ENCODE assay signal across 23 mouse cellular contexts in the genomic region with DNA sequence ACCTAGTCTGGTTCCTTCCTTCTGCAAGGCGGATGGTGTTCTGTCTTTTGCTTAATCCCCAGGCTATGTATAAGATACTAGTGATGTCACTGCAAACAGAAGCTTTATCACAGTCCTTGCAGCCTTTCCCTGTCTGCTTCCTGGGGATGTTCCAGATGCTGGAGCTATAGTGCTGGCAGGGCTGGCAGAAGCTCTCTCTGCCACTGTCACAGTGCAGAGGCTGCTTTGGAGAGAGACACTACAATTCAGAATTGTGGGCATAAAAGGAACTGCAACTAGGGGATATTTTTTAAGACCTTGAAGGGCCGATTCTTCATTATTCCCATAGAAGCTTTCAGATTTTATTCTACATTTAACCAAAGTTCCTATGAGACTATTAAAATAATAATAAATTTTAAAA.
DNase-seq lines count a peak whose midpoint lies in the region; ATAC-seq and TF ChIP-seq lines count a peak whose summit lies in the region.
"Had no signal": no experiment of that assay in that cellular context is flagged by ENCODE, and none has a peak within 500 bp of the region (broad histone marks: within the 10 kb centered on the region; RNA-seq: fewer than 3 reads in every experiment).

No protein-coding gene starts in this region.

- no peak for DNase-seq in kidney, postnatal 0 days (ENCODE audit: low spot score)
- no peak for DNase-seq in kidney, adult 8-10 months
- peak; percentile 26 for DNase-seq in midbrain, embryonic 14.5 days
- DNase-seq in midbrain, embryonic 11.5 days (ENCODE audit: low spot score, missing footprints) = no peak
- DNase-seq in MN1 (ENCODE audit: low spot score) = peak; percentile 35
- no peak for DNase-seq in urinary bladder, adult 2 months (ENCODE audit: low spot score)
- DNase-seq: adrenal gland, postnatal 14 days; cerebellum, adult 11 months; cerebellum, postnatal 25 days; heart, adult 11 months; heart, postnatal 36 days; kidney, adult 11 months; kidney, postnatal 10 days; spleen, adult 18-20 months had no signal

- H3K27me3 ChIP-seq in kidney, postnatal 0 days (ENCODE audit: insufficient read depth, low read length) = no peaks in the 10 kb centered on the region
- H3K27me3 ChIP-seq in midbrain, embryonic 14.5 days (ENCODE audit: control insufficient read depth, insufficient read depth, low read length) = no peaks in the 10 kb centered on the region
- no peaks in the 10 kb centered on the region for H3K27me3 ChIP-seq in midbrain, embryonic 11.5 days (ENCODE audit: control insufficient read depth, insufficient read depth, low read length)
- H3K27me3 ChIP-seq: embryonic facial prominence, embryonic 15.5 days; heart, embryonic 13.5 days; hindbrain, embryonic 15.5 days; limb, embryonic 15.5 days; liver, embryonic 15.5 days; neural tube, embryonic 13.5 days had no signal

- no peak for ATAC-seq in kidney, postnatal 0 days (replicated peaks; ENCODE audit: low FRiP score, low read depth)
- ATAC-seq in midbrain, embryonic 14.5 days (ENCODE audit: low FRiP score, low TSS enrichment) = no peak
- ATAC-seq in midbrain, embryonic 11.5 days (ENCODE audit: low FRiP score) = no peak
- ATAC-seq: activated CD4-positive, CD25-positive, alpha-beta regulatory T cell, adult 4 months; lung, postnatal 0 days had no signal

- H3K4me1 ChIP-seq in kidney, postnatal 0 days (replicated peaks; ENCODE audit: insufficient read depth, low read length) = no peaks in the 10 kb centered on the region
- H3K4me1 ChIP-seq in midbrain, embryonic 14.5 days (ENCODE audit: control insufficient read depth, insufficient read depth, low read length) = no peaks in the 10 kb centered on the region
- H3K4me1 ChIP-seq in midbrain, embryonic 11.5 days (ENCODE audit: control insufficient read depth, insufficient read depth, low read length) = no peaks in the 10 kb centered on the region
- H3K4me1 ChIP-seq in olfactory bulb, adult 2 months (ENCODE audit: control insufficient read depth, insufficient read depth, low read length) = peaks cover 38% of the 10 kb centered on the region
- H3K4me1 ChIP-seq: hindbrain, embryonic 15.5 days; liver, embryonic 15.5 days; neural tube, embryonic 13.5 days had no signal

- 86% methylated on average over 2 of the region's 2 CpGs for WGBS in kidney, postnatal 0 days
- WGBS in midbrain, embryonic 14.5 days = 77% methylated on average over 2 of the region's 2 CpGs
- 84% methylated on average over 2 of the region's 2 CpGs for WGBS in midbrain, embryonic 11.5 days
- WGBS in olfactory bulb, adult 2 months = 33% methylated on average over 2 of the region's 2 CpGs

- peak; percentile 5; the same call in 1 of the 2 replicates for TF ChIP-seq CTCF in kidney, postnatal 0 days (IDR thresholded peaks at IDR 0.05; ENCODE audit: low read depth)
- TF ChIP-seq CTCF in olfactory bulb, adult 2 months (IDR thresholded peaks at IDR 0.05; ENCODE audit: insufficient read depth, low read depth, low read length) = no peak

- no peak overlapping the region for H3K9ac ChIP-seq in kidney, postnatal 0 days (ENCODE audit: low read depth, low read length)
- H3K9ac ChIP-seq in midbrain, embryonic 14.5 days (replicated peaks; ENCODE audit: low read length) = no peak overlapping the region
- no peak overlapping the region for H3K9ac ChIP-seq in midbrain, embryonic 11.5 days (ENCODE audit: low read length)
- H3K9ac ChIP-seq: embryonic facial prominence, embryonic 15.5 days; heart, embryonic 13.5 days; hindbrain, embryonic 15.5 days; limb, embryonic 15.5 days; liver, embryonic 15.5 days; neural tube, embryonic 13.5 days had no signal

- no peak overlapping the region for H3K4me3 ChIP-seq in kidney, postnatal 0 days (replicated peaks; ENCODE audit: low read depth, low read length)
- no peak overlapping the region for H3K4me3 ChIP-seq in midbrain, embryonic 14.5 days (replicated peaks; ENCODE audit: low read depth, low read length)
- no peak overlapping the region for H3K4me3 ChIP-seq in midbrain, embryonic 11.5 days (ENCODE audit: low read depth, low read length)
- no peak overlapping the region for H3K4me3 ChIP-seq in olfactory bulb, adult 2 months (ENCODE audit: insufficient read depth, low read depth, low read length)
- H3K4me3 ChIP-seq: embryonic facial prominence, embryonic 15.5 days; heart, embryonic 13.5 days; hindbrain, embryonic 15.5 days; limb, embryonic 15.5 days; liver, embryonic 15.5 days; neural tube, embryonic 13.5 days had no signal

- H3K27ac ChIP-seq in kidney, postnatal 0 days = no peak overlapping the region
- no peak overlapping the region for H3K27ac ChIP-seq in midbrain, embryonic 14.5 days (replicated peaks; ENCODE audit: low read depth, low read length)
- H3K27ac ChIP-seq in midbrain, embryonic 11.5 days (ENCODE audit: low read depth, low read length) = no peak overlapping the region
- peak overlapping the region; percentile 67; the same call in 1 of the 2 replicates for H3K27ac ChIP-seq in olfactory bulb, adult 2 months (ENCODE audit: insufficient read depth, low read depth, low read length)
- H3K27ac ChIP-seq: embryonic facial prominence, embryonic 15.5 days; heart, embryonic 13.5 days; hindbrain, embryonic 15.5 days; limb, embryonic 15.5 days; liver, embryonic 15.5 days; neural tube, embryonic 13.5 days had no signal

- H3K9me3 ChIP-seq in kidney, postnatal 0 days (replicated peaks; ENCODE audit: low read length) = no peaks in the 10 kb centered on the region
- no peaks in the 10 kb centered on the region for H3K9me3 ChIP-seq in midbrain, embryonic 14.5 days (ENCODE audit: control insufficient read depth, low read length)
- no peaks in the 10 kb centered on the region for H3K9me3 ChIP-seq in midbrain, embryonic 11.5 days (ENCODE audit: control insufficient read depth, low read length)
- H3K9me3 ChIP-seq: embryonic facial prominence, embryonic 15.5 days; heart, embryonic 13.5 days; hindbrain, embryonic 15.5 days; limb, embryonic 15.5 days; liver, embryonic 15.5 days; neural tube, embryonic 13.5 days had no signal

- TF ChIP-seq POLR2A in olfactory bulb, adult 2 months (IDR thresholded peaks at IDR 0.05; ENCODE audit: insufficient read depth, low read depth, low read length) = no peak

- H3K4me2 ChIP-seq in kidney, postnatal 0 days (ENCODE audit: low read length) = no peak overlapping the region
- H3K4me2 ChIP-seq in midbrain, embryonic 14.5 days (ENCODE audit: low read length) = no peak overlapping the region
- no peak overlapping the region for H3K4me2 ChIP-seq in midbrain, embryonic 11.5 days
- H3K4me2 ChIP-seq: embryonic facial prominence, embryonic 15.5 days; heart, embryonic 13.5 days; hindbrain, embryonic 15.5 days; limb, embryonic 15.5 days; liver, embryonic 15.5 days; neural tube, embryonic 13.5 days had no signal

- H3K36me3 ChIP-seq in kidney, postnatal 0 days (ENCODE audit: insufficient read depth, low read length) = no peaks in the 10 kb centered on the region
- no peaks in the 10 kb centered on the region for H3K36me3 ChIP-seq in midbrain, embryonic 14.5 days (ENCODE audit: control insufficient read depth, insufficient read depth, low read length)
- H3K36me3 ChIP-seq in midbrain, embryonic 11.5 days (ENCODE audit: control insufficient read depth, insufficient read depth, low read length) = no peaks in the 10 kb centered on the region
- H3K36me3 ChIP-seq: embryonic facial prominence, embryonic 15.5 days; hindbrain, embryonic 15.5 days; limb, embryonic 15.5 days; liver, embryonic 15.5 days; neural tube, embryonic 13.5 days had no signal

Comparison
In these comparisons a context has a peak if more than half of its experiments do, and no peak if none do; other contexts are left out.
1. DNase-seq: peak in midbrain, embryonic 14.5 days (single experiment) and MN1 (single experiment); none in kidney, postnatal 0 days (single experiment), kidney, adult 8-10 months (0 of 2), midbrain, embryonic 11.5 days (single experiment) and urinary bladder, adult 2 months (single experiment).